Mouse (Mus musculus) embryonic facial prominence, embryonic 12.5 days (tissue): ENCODE measurements around the gene Ropn1l. TPM values are rescaled to one million over a fixed set of nuclear protein-coding genes. Genes with fewer than 3 reads are reported as not detected.

Experiments
- ATAC-seq: fragments of 200-750 bp; cut with Nextera tagmentation; 2 replicates; pipeline ENCODE4 v1.8.0; 2017; ENCODE audit not compliant: insufficient number of reproducible peaks, insufficient read depth, low FRiP score, low TSS enrichment
- H3K27ac ChIP-seq: fragments of 300-500 bp; sonication (generic); 2 replicates; pipeline ENCODE4 v1.5.1; 2016; ENCODE audit warnings: mild to moderate bottlenecking
- H3K27me3 ChIP-seq: fragments of 300-500 bp; sonication (generic); 2 replicates; pipeline ENCODE4 v1.6.1; 2016; ENCODE audit warnings: mild to moderate bottlenecking, moderate library complexity
- H3K36me3 ChIP-seq: fragments of 300-500 bp; sonication (generic); 2 replicates; pipeline ENCODE4 v1.6.1; 2016; ENCODE audit warnings: mild to moderate bottlenecking
- H3K4me1 ChIP-seq: fragments of 300-500 bp; sonication (generic); 2 replicates; pipeline ENCODE4 v1.6.1; 2016
- H3K4me2 ChIP-seq: fragments of 300-500 bp; sonication (generic); replicated peaks from 2 replicates; pipeline ENCODE4 v1.6.1; 2016; ENCODE audit warnings: mild to moderate bottlenecking, moderate library complexity
- H3K4me3 ChIP-seq: fragments of 300-500 bp; sonication (generic); 2 replicates; pipeline ENCODE4 v1.5.1; 2016; ENCODE audit warnings: mild to moderate bottlenecking
- H3K9ac ChIP-seq: fragments of 300-500 bp; sonication (generic); 2 replicates; pipeline ENCODE4 v1.6.1; 2016; ENCODE audit warnings: mild to moderate bottlenecking, moderate library complexity
- H3K9me3 ChIP-seq: fragments of 300-500 bp; sonication (generic); 2 replicates; pipeline ENCODE4 v1.6.1; 2016; ENCODE audit warnings: mild to moderate bottlenecking, moderate library complexity
- WGBS: fragments of 180-500 bp; shearing (Covaris S2); methylation state at CpG from one replicate; pipeline ENCODE4 v1.1.7; 2016; 5-methylcytosine and 5-hydroxymethylcytosine counted together
- polyA plus RNA-seq: library from polyadenylated mRNA; unstranded; fragments of >200 nt; fragmentation: Nextera tagmentation; extraction: Ambion mirVana; gene quantifications from 2 replicates; pipeline ENCODE4 v1.2.1, GENCODE M21; 2016

Ropn1l gene
- polyA plus RNA-seq, 1 experiment from 2014 or later = 1.7 TPM

GRCm38 (mm10) chr15:31417796-31418685 is 35.5 kb downstream of the Ropn1l start:
- WGBS = 65% methylated on average over 21 of the region's 21 CpGs
- Histone ChIP-seq H3K4me2 (no peak overlapping the region), H3K27me3 (no peaks in the 10 kb centered on the region), H3K9me3 (no peaks in the 10 kb centered on the region), H3K9ac (no peak overlapping the region), H3K27ac (no peak overlapping the region), H3K36me3 (no peaks in the 10 kb centered on the region), H3K4me1 (no peaks in the 10 kb centered on the region), H3K4me3 (no peak overlapping the region)
- 0 out of 2 replicates have a peak, but pooled peaks have one; percentile 22 for ATAC-seq

- 64% methylated on average over 6 of the region's 6 CpGs for WGBS
- no peak overlapping the region for H3K4me2 ChIP-seq
These were observed 36.1 kb downstream of the Ropn1l start for GRCm38 (mm10) chr15:31417409-31417795.

GRCm38 (mm10) chr15:31415181-31415580 is 38.4 kb downstream of the Ropn1l start:
- H3K27me3 ChIP-seq = no peaks in the 10 kb centered on the region
- WGBS = 55% methylated on average over 4 of the region's 4 CpGs
- no peak overlapping the region for H3K27ac ChIP-seq
- H3K9ac ChIP-seq = no peak overlapping the region
- no peak for ATAC-seq
- no peak overlapping the region for H3K4me3 ChIP-seq
- no peaks in the 10 kb centered on the region for H3K4me1 ChIP-seq
- H3K36me3 ChIP-seq = no peaks in the 10 kb centered on the region
- no peaks in the 10 kb centered on the region for H3K9me3 ChIP-seq
- no peak overlapping the region for H3K4me2 ChIP-seq

More at GRCm38 (mm10) chr15:31417409-31417795, 36.1 kb downstream of the Ropn1l start:
- no peak overlapping the region for H3K27ac ChIP-seq
- H3K4me1 ChIP-seq = no peaks in the 10 kb centered on the region
- no peak overlapping the region for H3K9ac ChIP-seq
- no peaks in the 10 kb centered on the region for H3K36me3 ChIP-seq
- no peaks in the 10 kb centered on the region for H3K9me3 ChIP-seq
- no peak for ATAC-seq
- H3K4me3 ChIP-seq = no peak overlapping the region
- no peaks in the 10 kb centered on the region for H3K27me3 ChIP-seq

DNA sequence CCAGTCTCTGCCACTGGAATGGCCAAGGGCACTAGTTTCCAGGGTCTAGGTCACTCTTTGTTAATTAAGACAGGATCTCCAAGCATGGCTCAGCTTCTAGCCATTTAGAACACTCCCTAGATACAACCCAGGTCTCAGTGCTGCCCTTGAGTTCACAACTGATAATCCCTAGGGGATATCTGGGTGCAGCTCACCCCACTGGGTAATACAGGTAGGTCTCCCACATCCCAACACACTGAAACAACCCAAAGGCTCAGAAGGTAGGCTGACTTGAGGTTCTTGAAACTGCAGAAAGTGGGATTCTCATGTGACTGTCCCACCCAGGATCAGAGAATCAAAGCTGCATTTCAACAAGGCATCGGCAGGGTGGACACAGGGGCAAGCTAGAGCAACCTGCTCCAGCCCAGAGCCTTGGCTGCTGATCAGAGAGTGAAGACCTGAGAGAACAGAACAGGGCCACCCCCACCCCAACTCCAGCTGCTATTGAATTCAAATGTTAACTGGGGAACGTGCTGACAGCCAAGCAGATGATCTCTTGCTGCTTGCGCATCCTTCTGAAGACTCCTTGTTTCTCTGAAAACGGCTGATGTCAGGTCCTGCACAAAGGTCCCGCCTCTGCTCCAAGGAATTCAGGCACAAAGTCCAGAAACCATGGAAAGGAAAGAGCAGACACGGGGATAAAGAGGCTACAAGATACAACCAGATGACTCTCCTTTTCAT is 39.2 kb downstream of the Ropn1l start:
- WGBS = 57% methylated on average over 6 of the region's 6 CpGs
- no peak overlapping the region for H3K4me2 ChIP-seq
- no peaks in the 10 kb centered on the region for H3K36me3 ChIP-seq
- no peaks in the 10 kb centered on the region for H3K27me3 ChIP-seq
- no peak overlapping the region for H3K27ac ChIP-seq
- no peak overlapping the region for H3K4me3 ChIP-seq
- no peak overlapping the region for H3K9ac ChIP-seq
- H3K4me1 ChIP-seq = no peaks in the 10 kb centered on the region
- ATAC-seq = no peak
- no peaks in the 10 kb centered on the region for H3K9me3 ChIP-seq

- no peak for ATAC-seq
These were observed 39.9 kb downstream of the Ropn1l start for GRCm38 (mm10) chr15:31413662-31414061.

GRCm38 (mm10) chr15:31412933-31413332 is 40.6 kb downstream of the Ropn1l start:
- Histone ChIP-seq H3K4me2 (no peak overlapping the region), H3K27me3 (no peaks in the 10 kb centered on the region), H3K27ac (no peak overlapping the region), H3K4me3 (no peak overlapping the region), H3K9ac (no peak overlapping the region), H3K36me3 (no peaks in the 10 kb centered on the region), H3K4me1 (no peaks in the 10 kb centered on the region), H3K9me3 (no peaks in the 10 kb centered on the region)
- 45% methylated on average over 3 of the region's 3 CpGs for WGBS
- ATAC-seq = no peak

More at GRCm38 (mm10) chr15:31413662-31414061, 39.9 kb downstream of the Ropn1l start:
- Histone ChIP-seq H3K27me3 (no peaks in the 10 kb centered on the region), H3K27ac (no peak overlapping the region), H3K36me3 (no peaks in the 10 kb centered on the region), H3K4me2 (no peak overlapping the region), H3K9ac (no peak overlapping the region), H3K4me3 (no peak overlapping the region), H3K4me1 (no peaks in the 10 kb centered on the region), H3K9me3 (no peaks in the 10 kb centered on the region)
- WGBS = 86% methylated on average over 6 of the region's 6 CpGs

DNA sequence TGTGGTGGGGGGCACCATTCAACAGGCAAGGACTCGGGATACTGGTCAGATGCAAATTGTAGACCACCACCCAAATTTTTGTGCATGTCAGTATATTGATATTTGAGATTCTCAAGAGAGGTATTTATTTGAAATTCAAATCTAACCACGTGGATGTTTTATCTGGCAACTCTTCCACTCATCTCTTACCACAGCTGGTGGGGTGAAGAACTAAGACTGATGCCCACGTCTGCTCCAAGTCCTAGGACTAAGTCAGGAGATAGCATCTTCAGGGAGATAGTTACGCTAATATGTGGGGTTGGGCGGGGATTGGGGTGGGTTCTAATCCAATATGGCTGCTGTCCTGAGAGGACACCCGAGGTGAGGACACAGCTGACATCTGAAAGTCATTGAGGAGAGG is 41.1 kb downstream of the Ropn1l start:
- Histone ChIP-seq H3K4me1 (no peaks in the 10 kb centered on the region), H3K27ac (no peak overlapping the region)
- ATAC-seq = no peak

GRCm38 (mm10) chr15:31407490-31407889 is 46.0 kb downstream of the Ropn1l start:
- 81% methylated on average over 4 of the region's 4 CpGs for WGBS

More for the DNA sequence above, 41.1 kb downstream of the Ropn1l start:
- Histone ChIP-seq H3K9me3 (no peaks in the 10 kb centered on the region), H3K4me3 (no peak overlapping the region), H3K27me3 (no peaks in the 10 kb centered on the region), H3K9ac (no peak overlapping the region), H3K4me2 (no peak overlapping the region), H3K36me3 (no peaks in the 10 kb centered on the region)
- 77% methylated on average over 6 of the region's 6 CpGs for WGBS

DNA sequence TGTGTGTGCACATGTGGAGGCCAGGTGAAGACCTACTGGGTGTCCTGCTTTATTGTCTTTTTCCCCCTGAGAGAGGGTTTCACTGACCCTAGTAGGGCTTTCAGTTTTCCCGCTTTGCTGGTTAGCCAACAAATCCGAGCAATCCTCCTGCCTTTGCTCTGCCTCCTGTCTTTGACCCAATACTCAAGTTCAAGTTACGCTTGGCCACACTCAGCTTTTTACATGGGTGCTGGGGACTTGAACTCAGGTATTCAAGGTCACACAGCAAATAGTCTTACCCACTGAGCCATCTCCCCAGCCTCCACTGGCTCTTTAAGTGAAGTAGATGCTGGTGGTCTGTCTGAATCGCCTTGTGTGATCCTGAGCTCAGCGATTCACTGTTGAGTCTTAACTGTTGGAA is 46.7 kb downstream of the Ropn1l start:
- no peak overlapping the region for H3K4me3 ChIP-seq
- H3K27ac ChIP-seq = no peak overlapping the region
- no peak for ATAC-seq
- H3K9ac ChIP-seq = no peak overlapping the region
- no peaks in the 10 kb centered on the region for H3K9me3 ChIP-seq
- H3K36me3 ChIP-seq = no peaks in the 10 kb centered on the region
- H3K4me1 ChIP-seq = no peaks in the 10 kb centered on the region
- no peaks in the 10 kb centered on the region for H3K27me3 ChIP-seq
- WGBS = 78% methylated on average over 5 of the region's 5 CpGs
- H3K4me2 ChIP-seq = no peak overlapping the region

More at GRCm38 (mm10) chr15:31407490-31407889, 46.0 kb downstream of the Ropn1l start:
- Histone ChIP-seq H3K9ac (no peak overlapping the region), H3K4me3 (no peak overlapping the region), H3K27ac (no peak overlapping the region), H3K4me1 (no peaks in the 10 kb centered on the region), H3K4me2 (no peak overlapping the region), H3K36me3 (no peaks in the 10 kb centered on the region), H3K27me3 (no peaks in the 10 kb centered on the region), H3K9me3 (no peaks in the 10 kb centered on the region)
- no peak for ATAC-seq

DNA sequence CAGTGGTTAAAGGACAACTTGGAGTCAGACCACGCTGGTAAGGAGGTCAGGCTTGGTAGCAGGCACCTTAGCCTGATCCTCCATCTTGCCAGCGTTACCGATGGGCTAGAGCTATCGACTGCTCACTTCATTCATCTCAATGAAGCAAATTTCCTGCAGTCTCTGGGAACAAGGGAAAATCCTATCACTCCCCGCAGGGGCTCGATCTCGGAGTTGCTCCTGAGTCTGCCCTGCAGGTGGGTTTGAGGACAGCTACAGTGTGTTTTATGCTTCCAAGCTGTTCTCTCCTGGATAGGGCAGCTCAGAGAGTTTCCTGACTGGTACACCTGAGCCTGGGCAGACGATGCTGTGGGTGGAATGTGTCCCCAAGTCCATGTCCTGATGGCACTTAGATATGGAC is 49.2 kb downstream of the Ropn1l start:
- 84% methylated on average over 8 of the region's 8 CpGs for WGBS
- Histone ChIP-seq H3K27me3 (no peaks in the 10 kb centered on the region), H3K4me2 (no peak overlapping the region), H3K27ac (no peak overlapping the region), H3K36me3 (no peaks in the 10 kb centered on the region), H3K4me3 (no peak overlapping the region), H3K9me3 (no peaks in the 10 kb centered on the region), H3K4me1 (no peaks in the 10 kb centered on the region), H3K9ac (no peak overlapping the region)
- no peak for ATAC-seq

GRCm38 (mm10) chr15:31402200-31402892 is 51.2 kb downstream of the Ropn1l start:
- Histone ChIP-seq H3K4me1 (no peaks in the 10 kb centered on the region), H3K4me2 (no peak overlapping the region), H3K27ac (no peak overlapping the region), H3K36me3 (no peaks in the 10 kb centered on the region), H3K9me3 (no peaks in the 10 kb centered on the region), H3K9ac (no peak overlapping the region), H3K27me3 (no peaks in the 10 kb centered on the region), H3K4me3 (no peak overlapping the region)
- ATAC-seq = no peak
- 79% methylated on average over 12 of the region's 12 CpGs for WGBS
